Mouse (Mus musculus) retina, embryonic 14.5 days (tissue): ENCODE data around the gene Cct8.

Source experiments
- DNase-seq: peaks from one replicate; pipeline ENCODE4 v3.0.0-alpha.2; 2015; ENCODE audit warnings: low spot score

Gene Cct8

DNA sequence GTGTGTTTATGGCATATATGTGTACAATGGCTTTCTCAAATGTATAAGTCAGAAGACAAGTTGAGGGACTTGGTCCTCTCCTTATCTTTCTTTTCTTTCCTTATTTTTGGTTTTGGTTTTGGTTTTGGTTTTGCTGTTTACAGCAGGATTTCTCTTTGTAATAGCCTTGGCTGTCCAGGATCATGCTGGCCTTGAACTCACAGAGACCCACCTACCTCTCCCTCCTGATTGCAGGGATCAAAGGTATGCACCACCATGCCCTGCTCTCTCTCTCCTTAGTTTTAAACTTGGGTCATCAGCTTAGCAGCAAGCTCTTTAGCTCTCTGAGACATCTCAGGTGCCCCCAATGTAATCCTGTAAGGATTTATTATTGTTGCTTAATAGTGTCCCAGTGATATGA lies 50.6 kb downstream of the Cct8 start:
- DNase-seq, result no peak

- no peak for DNase-seq
Observed at GRCm38 (mm10) chr16:87444071-87444470, 51.6 kb downstream of the Cct8 start.

- no peak for DNase-seq
Observed at GRCm38 (mm10) chr16:87443245-87443644, 52.4 kb downstream of the Cct8 start.

GRCm38 (mm10) chr16:87442291-87442690 lies 53.4 kb downstream of the Cct8 start:
- DNase-seq, result no peak

DNA sequence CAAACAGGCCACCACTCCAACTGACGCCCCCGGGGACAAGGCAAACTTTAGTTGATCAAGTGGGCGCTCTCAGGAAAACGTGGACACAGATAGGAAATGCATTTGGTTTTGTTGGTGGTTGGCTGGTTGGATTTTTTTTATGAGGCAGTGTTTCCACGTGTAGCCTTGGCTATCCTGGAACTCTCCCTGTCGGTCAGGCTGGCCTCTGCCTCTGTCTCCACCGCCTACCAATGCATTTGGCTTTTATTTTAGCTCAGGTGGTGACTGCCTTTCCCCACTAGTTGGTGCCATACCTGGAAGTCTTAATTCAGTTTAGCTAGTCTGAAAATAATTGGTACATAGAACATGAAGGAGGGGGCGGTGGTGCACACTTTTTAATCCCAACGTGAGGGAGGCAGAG lies 54.6 kb downstream of the Cct8 start:
- peak; percentile 22 for DNase-seq

DNA sequence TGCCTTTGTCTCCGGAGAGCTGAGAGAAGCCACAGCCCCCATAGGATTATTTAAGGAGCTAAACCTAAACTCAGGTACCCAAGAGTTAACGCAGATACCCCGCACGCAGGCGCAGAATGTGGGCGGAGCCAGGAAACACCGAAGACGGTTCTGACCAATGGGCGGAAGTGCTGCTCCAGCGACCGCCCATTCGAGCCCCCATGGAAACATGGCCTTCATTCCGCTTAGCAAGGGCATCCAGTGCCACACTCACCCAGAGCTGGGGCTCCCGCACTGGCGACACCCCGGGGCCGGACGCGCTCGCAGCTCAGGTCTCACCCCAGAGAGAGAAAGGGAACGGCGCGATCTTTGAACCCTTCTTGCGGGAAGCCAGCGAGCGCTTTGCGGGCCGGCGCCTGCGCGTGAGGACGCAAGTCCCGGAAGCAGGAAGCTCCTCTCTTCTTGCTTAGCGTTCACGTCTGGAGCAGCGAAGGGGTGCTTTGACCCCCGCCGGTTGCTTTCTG lies 55.4 kb downstream of the Cct8 start, which contains the start of gene Rwdd2b:
Gene Rwdd2b, minus strand, starts transcription at position 390 of the 503 bp plus-strand sequence.
- DNase-seq, result peak; percentile 89

- no peak for DNase-seq
Observed at GRCm38 (mm10) chr16:87438697-87439096, 57.0 kb downstream of the Cct8 start.

GRCm38 (mm10) chr16:87437096-87437495 lies 58.6 kb downstream of the Cct8 start:
- no peak for DNase-seq

- no peak for DNase-seq
Observed at GRCm38 (mm10) chr16:87435411-87436205, 60.1 kb downstream of the Cct8 start.

DNA sequence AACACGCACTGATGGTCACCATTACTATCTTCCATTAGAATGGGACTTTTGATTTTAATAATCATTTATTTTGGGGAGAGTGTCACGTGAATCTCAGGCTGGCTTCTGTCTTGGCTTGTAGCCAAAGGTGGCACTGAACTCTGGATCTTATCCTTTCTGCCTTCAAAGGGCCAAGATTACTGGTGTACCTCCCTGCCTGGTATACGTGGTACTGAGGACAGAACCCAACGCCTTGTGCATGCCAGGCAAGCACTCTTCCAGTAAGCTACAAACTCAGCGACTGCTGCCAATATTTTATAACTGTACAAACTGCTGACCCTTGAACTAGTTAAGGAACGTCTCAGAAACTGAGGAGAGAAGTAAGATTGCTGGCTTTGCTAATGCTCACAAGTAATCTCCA lies 60.7 kb downstream of the Cct8 start:
- no peak for DNase-seq

GRCm38 (mm10) chr16:87434266-87434665 lies 61.4 kb downstream of the Cct8 start:
- no peak for DNase-seq
